Mouse (Mus musculus): Measurements from ENCODE around the gene Dnajc8.

DNA sequence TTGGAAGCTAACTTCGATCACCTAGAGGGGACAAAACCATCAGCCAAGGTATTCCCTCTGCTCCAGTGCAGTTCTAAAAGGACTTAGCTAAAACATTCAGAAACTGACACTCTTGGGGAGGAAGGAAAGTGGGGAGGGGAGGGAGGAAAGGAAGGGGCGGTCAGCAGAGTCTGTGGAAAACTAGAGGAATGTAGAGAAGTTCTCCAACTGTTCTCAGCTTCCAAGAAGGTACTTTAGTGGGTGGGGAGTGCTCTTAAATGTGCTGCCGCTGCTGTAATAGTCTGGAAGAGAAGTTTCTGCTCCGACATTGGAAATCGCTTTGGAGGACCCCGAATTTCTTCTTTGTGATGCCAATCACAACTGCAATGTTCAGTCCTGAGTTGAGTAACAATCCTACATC is 46.4 kb upstream of the Dnajc8 start:
- no peak for TF ChIP-seq GATA1 (IDR thresholded peaks at IDR 0.05; ENCODE audit: borderline replicate concordance, low read length)
- no peak for TF ChIP-seq CTCF (IDR thresholded peaks at IDR 0.05; ENCODE audit: low read depth, low read length)
- no peak for TF ChIP-seq POLR2AphosphoS5 (IDR thresholded peaks at IDR 0.05; ENCODE audit: insufficient replicate concordance, low read depth, low read length)
- no peak for TF ChIP-seq TAL1 (conservative IDR thresholded peaks at IDR 0.05; ENCODE audit: low read depth, low read length)
- TF ChIP-seq GATA2 (IDR thresholded peaks at IDR 0.05; ENCODE audit: borderline replicate concordance, low read depth, low read length), result no peak

All from G1E (cell line).